Mouse (Mus musculus) MEL (cell line): ENCODE data around the gene Zfp524. TPM values are rescaled to one million over a fixed set of nuclear protein-coding genes. Genes with fewer than 3 reads are reported as not detected.

Source experiments
- DNase-seq: peaks from one replicate; pipeline ENCODE4 v3.0.0; 2011; ENCODE audit warnings: low read depth, low spot score
- H3K27ac ChIP-seq: 2 replicates; pipeline ENCODE4 v1.5.1; 2012; ENCODE audit warnings: low read depth, mild to moderate bottlenecking, control low read depth, low read length, moderate library complexity; ENCODE audit not compliant: control insufficient read depth
- H3K27me3 ChIP-seq, 2 experiments: fragments of 150-350 bp in 1 of 2; sonication (generic) in 1 of 2; 2 replicates each; pipeline ENCODE4 v1.6.1; 2012; ENCODE audit warnings: low read length in 2 of 2, mild to moderate bottlenecking in 2 of 2, improper control_type of control experiment in 1 of 2, moderate library complexity in 1 of 2; ENCODE audit not compliant: insufficient read depth in 2 of 2, control insufficient read depth in 1 of 2
- H3K36me3 ChIP-seq, 2 experiments: 2 replicates each; pipeline ENCODE4 v1.6.1; 2012 to 2014; ENCODE audit warnings: low read length in 2 of 2, improper control_type of control experiment in 1 of 2, inconsistent platforms in 1 of 2, mild to moderate bottlenecking in 1 of 2; ENCODE audit not compliant: insufficient read depth in 2 of 2, control insufficient read depth in 1 of 2
- H3K4me1 ChIP-seq, 2 experiments: fragments of 150-350 bp in 1 of 2; sonication (generic) in 1 of 2; 2 replicates each; pipeline ENCODE4 v1.6.1; 2012; ENCODE audit warnings: low read length in 2 of 2, improper control_type of control experiment in 1 of 2, mild to moderate bottlenecking in 1 of 2; ENCODE audit not compliant: insufficient read depth in 2 of 2, control insufficient read depth in 1 of 2
- H3K4me3 ChIP-seq, 2 experiments: fragments of 150-350 bp in 1 of 2; sonication (generic) in 1 of 2; 2 replicates each; pipeline ENCODE4 v1.5.1; 2012; ENCODE audit warnings: low read depth in 2 of 2, low read length in 2 of 2, mild to moderate bottlenecking in 2 of 2, moderate library complexity in 2 of 2, control low read depth in 1 of 2, improper control_type of control experiment in 1 of 2; ENCODE audit not compliant: control insufficient read depth in 1 of 2, insufficient read depth in 1 of 2
- H3K79me2 ChIP-seq: 2 replicates; pipeline ENCODE4 v1.6.1; 2012; ENCODE audit warnings: mild to moderate bottlenecking, low read length, moderate library complexity; ENCODE audit not compliant: control insufficient read depth, poor library complexity, insufficient read depth
- H3K9ac ChIP-seq: 2 replicates; pipeline ENCODE4 v1.6.1; 2012; ENCODE audit warnings: low read depth, mild to moderate bottlenecking, control low read depth, low read length, moderate library complexity; ENCODE audit not compliant: control insufficient read depth, poor library complexity, severe bottlenecking
- H3K9me3 ChIP-seq: fragments of 150-350 bp; sonication (generic); replicated peaks from 2 replicates; pipeline ENCODE4 v1.6.1; 2012; ENCODE audit warnings: mild to moderate bottlenecking, low read length, improper control_type of control experiment, moderate library complexity; ENCODE audit not compliant: insufficient read depth
- BHLHE40 ChIP-seq: IDR thresholded peaks from 2 replicates; pipeline ENCODE4 v1.6.1; 2012; ENCODE audit warnings: low read depth, mild to moderate bottlenecking, inconsistent platforms, low read length, improper control_type of control experiment, borderline replicate concordance
- CTCF ChIP-seq, 3 experiments: IDR thresholded peaks in 2 of 3; conservative IDR thresholded peaks in 1 of 3; 2 replicates each; pipeline ENCODE4 v1.5.1; 2011 to 2012; ENCODE audit warnings: low read length in 3 of 3, low read depth in 2 of 3, mild to moderate bottlenecking in 2 of 3, improper control_type of control experiment in 1 of 3, inconsistent platforms in 1 of 3, mixed read lengths in 1 of 3, moderate library complexity in 1 of 3; ENCODE audit not compliant: control insufficient read depth in 1 of 3, insufficient read depth in 1 of 3, poor library complexity in 1 of 3, severe bottlenecking in 1 of 3
- ELF1 ChIP-seq: IDR thresholded peaks from 2 replicates; pipeline ENCODE4 v1.6.1; 2014; ENCODE audit warnings: low read depth, mild to moderate bottlenecking, inconsistent platforms, low read length, improper control_type of control experiment, moderate library complexity
- EP300 ChIP-seq, 2 experiments: IDR thresholded peaks; 2 replicates each; pipeline ENCODE4 v1.6.1; 2011; ENCODE audit warnings: improper control_type of control experiment in 2 of 2, low read length in 2 of 2, low read depth in 1 of 2, mild to moderate bottlenecking in 1 of 2
- ETS1 ChIP-seq: IDR thresholded peaks from 2 replicates; pipeline ENCODE4 v1.6.1; 2012; ENCODE audit warnings: low read depth, mild to moderate bottlenecking, inconsistent platforms, low read length, improper control_type of control experiment, moderate library complexity
- GABPA ChIP-seq: IDR thresholded peaks from 2 replicates; pipeline ENCODE4 v1.6.1; 2012; ENCODE audit warnings: low read depth, mild to moderate bottlenecking, inconsistent platforms, low read length, improper control_type of control experiment, moderate library complexity
- HCFC1 ChIP-seq: IDR thresholded peaks from 2 replicates; pipeline ENCODE4 v1.6.1; 2012; ENCODE audit warnings: low read depth, mild to moderate bottlenecking, inconsistent platforms, low read length, improper control_type of control experiment, moderate library complexity
- JUND ChIP-seq: IDR thresholded peaks from 2 replicates; pipeline ENCODE4 v1.6.1; 2011; ENCODE audit warnings: low read depth, mild to moderate bottlenecking, improper control_type of control experiment, low read length
- KAT2A ChIP-seq: conservative IDR thresholded peaks from 2 replicates; pipeline ENCODE4 v1.6.1; 2012; ENCODE audit warnings: low read depth, low read length, improper control_type of control experiment, inconsistent platforms
- MAFK ChIP-seq: IDR thresholded peaks from 2 replicates; pipeline ENCODE4 v1.6.1; 2011; ENCODE audit warnings: low read depth, mild to moderate bottlenecking, low read length, improper control_type of control experiment, borderline replicate concordance
- MYC ChIP-seq: IDR thresholded peaks from 2 replicates; pipeline ENCODE4 v1.6.1; 2011; ENCODE audit warnings: low read depth, mild to moderate bottlenecking, low read length, improper control_type of control experiment, moderate library complexity
- NELFE ChIP-seq: IDR thresholded peaks from 2 replicates; pipeline ENCODE4 v1.6.1; 2011; ENCODE audit warnings: low read depth, low read length, improper control_type of control experiment
- NRF1 ChIP-seq: IDR thresholded peaks from 2 replicates; pipeline ENCODE4 v1.6.1; 2014; ENCODE audit warnings: low read depth, mild to moderate bottlenecking, inconsistent platforms, low read length, improper control_type of control experiment, moderate library complexity; ENCODE audit not compliant: poor library complexity, insufficient read depth, severe bottlenecking
- POLR2AphosphoS2 ChIP-seq: IDR thresholded peaks from 2 replicates; pipeline ENCODE4 v1.6.1; 2011; ENCODE audit warnings: low read length, improper control_type of control experiment
- POLR2AphosphoS5 ChIP-seq: IDR thresholded peaks from 2 replicates; pipeline ENCODE4 v1.6.1; 2012; ENCODE audit warnings: low read depth, borderline replicate concordance, mild to moderate bottlenecking, inconsistent platforms, low read length, moderate library complexity, mixed read lengths
- RAD21 ChIP-seq: IDR thresholded peaks from 2 replicates; pipeline ENCODE4 v1.6.1; 2011; ENCODE audit warnings: mild to moderate bottlenecking, low read depth, low read length, improper control_type of control experiment
- SIN3A ChIP-seq: IDR thresholded peaks from 2 replicates; pipeline ENCODE4 v1.6.1; 2012; ENCODE audit warnings: low read length, improper control_type of control experiment, inconsistent platforms
- SMC3 ChIP-seq: IDR thresholded peaks from 2 replicates; pipeline ENCODE4 v1.6.1; 2011; ENCODE audit warnings: low read depth, low read length, improper control_type of control experiment
- TAL1 ChIP-seq: IDR thresholded peaks from 2 replicates; pipeline ENCODE4 v1.6.1; 2012; ENCODE audit warnings: mild to moderate bottlenecking, inconsistent platforms, low read length, moderate library complexity, mixed read lengths
- TBP ChIP-seq: IDR thresholded peaks from 2 replicates; pipeline ENCODE4 v1.8.0; 2011; ENCODE audit warnings: low read depth, low read length, improper control_type of control experiment
- USF1 ChIP-seq: IDR thresholded peaks from 2 replicates; pipeline ENCODE4 v1.6.1; 2014; ENCODE audit warnings: low read depth, mild to moderate bottlenecking, inconsistent platforms, low read length, improper control_type of control experiment, moderate library complexity
- USF2 ChIP-seq, 2 experiments: IDR thresholded peaks; 2 replicates each; pipeline ENCODE4 v1.6.1; 2011 to 2012; ENCODE audit warnings: improper control_type of control experiment in 2 of 2, low read length in 2 of 2, borderline replicate concordance in 1 of 2, inconsistent platforms in 1 of 2, low read depth in 1 of 2, mild to moderate bottlenecking in 1 of 2; ENCODE audit not compliant: insufficient read depth in 1 of 2
- ZKSCAN1 ChIP-seq: IDR thresholded peaks from 2 replicates; pipeline ENCODE4 v1.6.1; 2012; ENCODE audit warnings: low read depth, mild to moderate bottlenecking, inconsistent platforms, low read length, improper control_type of control experiment, moderate library complexity
- polyA plus RNA-seq, 2 experiments: library from polyadenylated mRNA; stranded (reverse) in 1 of 2; unstranded in 1 of 2; fragments of >175 nt in 1 of 2; fragments of >200 nt in 1 of 2; gene quantifications; 2 replicates each; pipeline versions ENCODE4 v1.2.1 to v1.2.4; 2012; ENCODE audit warnings: low replicate concordance in 2 of 2, low read depth in 1 of 2; ENCODE audit not compliant: insufficient read length in 2 of 2, insufficient read depth in 1 of 2, missing spikeins in 1 of 2
- total RNA-seq: library from RNA; depleted of rRNA; stranded (reverse); fragments of 300-350 nt; gene quantifications from 2 replicates; pipeline ENCODE4 v1.2.3, GENCODE M21; 2012

Gene Zfp524
- total and polyA plus RNA-seq, 3 experiments: 9.4 to 12.7 TPM; not detected in 1

DNA sequence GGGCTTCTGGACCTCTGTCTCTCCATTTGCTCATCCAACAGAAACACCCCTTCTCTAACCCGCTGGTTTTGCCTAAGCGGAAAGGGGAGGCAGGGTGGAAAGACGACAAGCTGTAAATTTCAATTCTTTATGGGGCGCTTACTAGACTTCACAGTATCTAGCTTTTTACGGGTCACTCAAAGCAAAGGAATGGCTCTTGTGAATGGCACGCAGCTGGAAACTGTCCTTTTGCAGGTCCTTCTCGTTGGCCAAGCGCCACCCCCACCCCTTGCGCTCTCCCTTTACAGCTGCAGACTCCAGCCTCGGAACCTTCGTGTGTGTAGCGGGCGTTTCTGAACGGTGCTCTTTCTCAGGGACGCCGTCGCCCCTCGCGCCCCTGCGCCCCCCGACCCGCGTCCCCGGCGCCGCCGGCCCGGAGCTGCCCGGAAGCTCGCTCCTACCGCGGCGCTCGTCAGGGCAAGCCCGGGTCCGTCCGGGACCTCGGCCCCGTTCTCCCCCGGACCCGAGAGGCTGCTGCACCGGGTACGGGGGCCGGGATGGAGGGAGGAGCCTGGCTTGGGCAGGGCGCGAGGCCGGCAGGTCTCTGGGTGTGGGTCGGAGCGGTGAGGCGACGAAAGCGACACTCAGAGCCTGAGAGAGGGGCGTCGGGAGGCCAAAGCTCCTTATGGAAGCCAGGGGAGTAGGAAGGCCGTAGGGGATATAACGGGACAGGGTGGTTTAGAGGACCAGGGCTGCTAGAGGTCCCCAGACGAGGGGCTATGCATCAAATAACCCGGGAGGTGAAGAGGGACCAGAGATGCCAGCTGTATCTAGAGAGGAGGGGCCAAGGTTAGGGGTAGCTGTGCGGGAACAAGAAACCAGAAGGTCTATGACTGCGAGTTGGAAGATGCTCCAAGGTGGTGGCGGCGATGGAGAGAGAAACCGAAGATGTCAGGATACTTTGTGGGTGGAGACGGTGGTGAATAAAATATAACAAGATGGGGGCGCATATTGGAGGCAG lies 37.3 kb downstream of the Zfp524 start, which contains the start of gene Zfp580 (continued):
- no peak for TF ChIP-seq POLR2AphosphoS5
- no peak for TF ChIP-seq MAFK
- no peak for TF ChIP-seq NRF1
- no peak; the same call in 1 of the 2 replicates for TF ChIP-seq ETS1
- TF ChIP-seq TBP: peak; percentile 55; the same call in 1 of the 2 replicates
- TF ChIP-seq KAT2A: no peak; the same call in 1 of the 2 replicates
- no peak for TF ChIP-seq ZKSCAN1
- no peak for TF ChIP-seq RAD21
- TF ChIP-seq CTCF (IDR thresholded peaks at IDR 0.05 in 2 of 3, conservative IDR thresholded peaks at IDR 0.05 in 1 of 3; ENCODE audit: control insufficient read depth in 1 of 3, insufficient read depth in 1 of 3, low read depth in 2 of 3, low read length in 3 of 3, poor library complexity in 1 of 3, severe bottlenecking in 1 of 3): no peak
- TF ChIP-seq EP300 (IDR thresholded peaks at IDR 0.05; ENCODE audit: low read depth in 1 of 2, low read length in 2 of 2): peak in 1 of 2 experiments; percentile 10; a peak in 1 of 4 replicates
- peak; percentile 74 for TF ChIP-seq HCFC1
- TF ChIP-seq SMC3: no peak
- no peak for TF ChIP-seq BHLHE40
- peak; percentile 46; the same call in 1 of the 2 replicates for TF ChIP-seq SIN3A

DNA sequence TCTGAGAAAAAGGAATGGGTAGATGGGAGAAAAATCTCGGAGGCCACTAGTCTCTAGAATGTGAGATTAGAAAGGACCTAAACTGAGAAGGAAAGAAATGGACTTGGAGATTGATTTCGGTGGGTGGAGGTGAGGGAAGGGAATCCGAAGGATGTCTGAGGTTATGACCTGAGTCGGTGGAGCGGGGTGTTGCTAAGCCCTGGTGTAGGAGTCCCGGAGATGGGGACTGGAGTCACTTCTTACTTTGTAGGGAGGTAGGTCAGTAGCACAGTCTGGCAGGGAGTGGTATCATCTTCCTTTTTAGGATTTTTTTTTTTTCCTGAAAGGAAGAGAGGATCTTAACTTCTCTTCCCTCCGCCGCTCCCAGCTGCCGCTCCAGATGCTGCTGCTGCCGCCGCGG lies 38.2 kb downstream of the Zfp524 start:
- no peaks in the 10 kb centered on the region for H3K4me1 ChIP-seq
- H3K4me3 ChIP-seq: no peak overlapping the region
- H3K79me2 ChIP-seq: no peaks in the 10 kb centered on the region
- TF ChIP-seq NELFE (no peak), EP300 (IDR thresholded peaks at IDR 0.05; ENCODE audit: low read depth in 1 of 2, low read length in 2 of 2) (no peak)
- TF ChIP-seq, all 39 proteins: peak for 0
- no peaks in the 10 kb centered on the region for H3K9me3 ChIP-seq
- no peaks in the 10 kb centered on the region for H3K27me3 ChIP-seq
- H3K9ac ChIP-seq: no peak overlapping the region; the same call in 1 of the 2 replicates
- DNase-seq: no peak
- H3K27ac ChIP-seq: no peak overlapping the region
- no peaks in the 10 kb centered on the region for H3K36me3 ChIP-seq

DNA sequence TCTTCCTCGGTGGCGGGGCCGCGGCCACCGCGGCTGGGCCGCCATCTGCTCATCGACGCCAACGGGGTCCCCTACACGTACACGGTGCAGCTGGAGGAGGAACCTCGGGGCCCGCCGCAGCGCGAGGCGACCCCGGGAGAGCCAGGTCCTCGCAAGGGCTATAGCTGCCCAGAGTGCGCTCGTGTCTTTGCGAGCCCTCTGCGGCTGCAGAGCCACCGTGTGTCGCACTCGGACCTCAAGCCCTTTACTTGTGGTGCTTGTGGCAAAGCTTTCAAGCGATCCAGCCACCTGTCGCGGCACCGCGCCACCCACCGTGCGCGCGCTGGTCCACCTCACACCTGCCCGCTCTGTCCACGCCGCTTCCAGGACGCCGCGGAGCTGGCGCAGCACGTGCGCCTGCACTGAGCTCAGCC lies 38.7 kb downstream of the Zfp524 start:
- Histone ChIP-seq H3K4me3 (no peak overlapping the region), H3K36me3 (no peaks in the 10 kb centered on the region), H3K27me3 (no peaks in the 10 kb centered on the region)

More for the DNA sequence above, 38.7 kb downstream of the Zfp524 start:
- Histone ChIP-seq H3K9me3 (no peaks in the 10 kb centered on the region), H3K27ac (no peak overlapping the region), H3K9ac (no peak overlapping the region), H3K4me1 (no peaks in the 10 kb centered on the region), H3K79me2 (no peaks in the 10 kb centered on the region)
- no peak for DNase-seq
- no peak for TF ChIP-seq CTCF (IDR thresholded peaks at IDR 0.05 in 2 of 3, conservative IDR thresholded peaks at IDR 0.05 in 1 of 3; ENCODE audit: control insufficient read depth in 1 of 3, insufficient read depth in 1 of 3, low read depth in 2 of 3, low read length in 3 of 3, poor library complexity in 1 of 3, severe bottlenecking in 1 of 3)
- TF ChIP-seq TAL1: no peak
- TF ChIP-seq MAFK: no peak
- TF ChIP-seq RAD21: no peak
- TF ChIP-seq USF1: no peak
- TF ChIP-seq TBP: no peak
- TF ChIP-seq ELF1: no peak
- TF ChIP-seq KAT2A: no peak
- no peak for TF ChIP-seq SIN3A
- no peak for TF ChIP-seq GABPA
- TF ChIP-seq NELFE: no peak
- TF ChIP-seq ETS1: no peak
- TF ChIP-seq USF2 (IDR thresholded peaks at IDR 0.05; ENCODE audit: borderline replicate concordance in 1 of 2, insufficient read depth in 1 of 2, low read depth in 1 of 2, low read length in 2 of 2): no peak
- no peak for TF ChIP-seq EP300 (IDR thresholded peaks at IDR 0.05; ENCODE audit: low read depth in 1 of 2, low read length in 2 of 2)
- TF ChIP-seq MYC: no peak
- no peak for TF ChIP-seq ZKSCAN1
- no peak for TF ChIP-seq POLR2AphosphoS2
- TF ChIP-seq JUND: no peak
